Mouse (Mus musculus): ENCODE measurements at regions not wholly inside any gene's neighbourhood (a gene's known extent, or its start where the extent isn't known, plus 50 kb on each side); places are given as distances from the start of the nearest gene placed in this dataset.

DNA sequence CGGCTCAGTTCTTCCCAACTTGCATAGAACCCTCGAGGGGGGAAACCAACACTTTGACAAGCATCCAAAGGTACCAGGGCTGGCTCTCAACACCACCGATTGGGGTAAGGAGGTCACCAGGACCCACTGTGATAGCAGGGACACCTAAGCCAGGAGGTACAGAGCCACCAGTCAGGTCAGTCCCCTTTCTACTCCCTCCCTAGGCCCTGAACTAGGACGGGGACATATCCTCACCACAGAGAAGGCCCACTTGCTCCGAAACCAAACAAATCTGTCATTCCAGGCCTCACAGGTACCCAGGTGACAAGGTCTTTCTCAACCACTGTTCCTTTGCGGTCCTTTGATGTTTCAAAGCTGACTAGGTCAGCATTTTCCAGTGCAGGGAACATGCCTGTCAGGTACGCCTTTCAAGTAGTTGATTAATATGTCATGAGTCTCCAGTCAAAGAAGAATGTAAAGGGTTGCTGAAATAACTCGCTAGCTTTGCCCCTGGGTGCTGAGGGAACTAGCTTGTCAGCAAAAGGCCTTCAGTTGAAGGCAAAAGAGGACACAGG, 95.4 kb downstream of the Zfp36l1 start:
- DNase-seq, result no peak

GRCm38 (mm10) chr12:80015938-80016337, 96.9 kb downstream of the Zfp36l1 start:
- DNase-seq, result no peak

- no peak for DNase-seq
Measured at GRCm38 (mm10) chr12:80014598-80014983, 98.2 kb downstream of the Zfp36l1 start.

GRCm38 (mm10) chr12:80013904-80014597, 98.8 kb downstream of the Zfp36l1 start:
- DNase-seq, result no peak

DNA sequence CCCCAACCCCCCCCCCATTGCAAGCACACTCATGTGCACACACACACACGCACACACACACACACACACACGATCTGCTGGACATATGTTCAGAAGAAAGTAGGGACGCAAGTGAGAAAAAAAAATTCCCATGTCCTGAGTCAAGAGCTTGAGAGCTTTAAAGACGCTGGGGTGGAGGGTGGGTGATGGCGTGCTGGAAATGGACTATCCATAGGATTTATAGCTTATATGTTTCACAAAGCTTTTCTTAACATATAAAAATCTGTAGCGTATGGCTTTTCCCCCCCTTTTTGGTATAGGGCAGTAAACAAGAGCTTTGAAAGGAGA, 99.3 kb downstream of the Zfp36l1 start:
- DNase-seq, result no peak

GRCm38 (mm10) chr12:80011916-80012315, 100.9 kb downstream of the Zfp36l1 start:
- no peak for DNase-seq

DNA sequence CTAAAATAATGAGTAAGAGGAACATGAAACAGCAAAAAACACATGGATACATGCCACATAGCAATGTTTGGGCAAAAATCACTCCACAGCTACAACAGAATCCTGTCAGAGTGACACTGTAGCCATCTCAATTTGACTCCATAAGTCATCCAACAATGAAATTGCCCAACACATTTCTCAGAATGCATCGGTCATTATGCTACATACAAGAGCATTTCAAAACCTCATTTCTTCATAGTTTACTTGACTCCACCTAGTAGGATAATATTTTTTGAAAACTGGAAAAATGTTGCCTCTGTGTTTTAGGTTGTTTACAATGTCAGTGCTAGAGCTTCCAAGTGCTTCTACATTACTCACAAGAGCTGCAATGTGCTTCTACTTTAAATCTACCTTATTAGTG, 101.9 kb downstream of the Zfp36l1 start:
- DNase-seq, result no peak

- no peak for DNase-seq
Measured at GRCm38 (mm10) chr12:80010220-80010619, 102.6 kb downstream of the Zfp36l1 start.

DNA sequence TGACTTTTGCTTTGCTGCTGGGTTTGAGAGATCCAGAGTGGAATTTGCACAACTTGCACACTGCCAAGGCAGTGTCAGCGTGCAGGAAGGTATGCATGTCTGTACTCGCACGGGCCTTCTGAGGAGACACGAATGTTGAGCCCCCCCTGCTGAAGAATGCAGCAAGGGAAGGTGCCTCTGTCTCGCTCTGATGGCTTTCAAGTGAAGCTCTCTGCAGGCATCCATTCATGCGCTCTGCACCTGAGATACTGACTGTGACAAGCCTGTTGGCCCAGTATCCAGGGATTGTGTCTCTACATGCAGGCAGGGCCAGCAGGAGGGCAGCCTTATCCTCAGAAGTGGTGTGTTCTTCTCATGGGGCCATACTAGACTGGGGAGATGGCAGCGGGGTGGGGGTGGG, 105.0 kb downstream of the Zfp36l1 start:
- DNase-seq, result no peak

- DNase-seq, result no peak
Measured at GRCm38 (mm10) chr12:80005227-80005919, 107.4 kb downstream of the Zfp36l1 start.

GRCm38 (mm10) chr12:80004575-80004974, 108.2 kb downstream of the Zfp36l1 start:
- DNase-seq, result no peak

DNA sequence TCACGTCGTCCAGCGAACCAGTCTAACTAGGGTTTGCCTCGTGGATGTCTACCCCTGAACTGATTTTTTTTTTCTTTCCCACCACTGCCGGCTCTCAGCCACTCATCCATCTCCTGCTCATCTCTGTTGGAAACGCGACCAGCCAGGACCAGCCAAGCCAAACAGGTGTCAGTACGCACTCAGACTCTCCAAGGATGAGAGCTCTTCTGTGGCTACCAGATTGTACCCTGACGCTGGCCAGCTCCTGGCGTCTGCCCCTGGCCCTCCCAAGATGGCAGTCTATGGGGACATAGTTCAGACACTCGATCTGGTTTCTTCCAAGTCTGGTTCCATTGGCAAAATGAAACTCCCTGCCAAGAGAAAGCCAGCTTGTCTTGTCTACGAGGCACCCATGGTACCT, 109.3 kb downstream of the Zfp36l1 start:
- no peak for DNase-seq

DNA sequence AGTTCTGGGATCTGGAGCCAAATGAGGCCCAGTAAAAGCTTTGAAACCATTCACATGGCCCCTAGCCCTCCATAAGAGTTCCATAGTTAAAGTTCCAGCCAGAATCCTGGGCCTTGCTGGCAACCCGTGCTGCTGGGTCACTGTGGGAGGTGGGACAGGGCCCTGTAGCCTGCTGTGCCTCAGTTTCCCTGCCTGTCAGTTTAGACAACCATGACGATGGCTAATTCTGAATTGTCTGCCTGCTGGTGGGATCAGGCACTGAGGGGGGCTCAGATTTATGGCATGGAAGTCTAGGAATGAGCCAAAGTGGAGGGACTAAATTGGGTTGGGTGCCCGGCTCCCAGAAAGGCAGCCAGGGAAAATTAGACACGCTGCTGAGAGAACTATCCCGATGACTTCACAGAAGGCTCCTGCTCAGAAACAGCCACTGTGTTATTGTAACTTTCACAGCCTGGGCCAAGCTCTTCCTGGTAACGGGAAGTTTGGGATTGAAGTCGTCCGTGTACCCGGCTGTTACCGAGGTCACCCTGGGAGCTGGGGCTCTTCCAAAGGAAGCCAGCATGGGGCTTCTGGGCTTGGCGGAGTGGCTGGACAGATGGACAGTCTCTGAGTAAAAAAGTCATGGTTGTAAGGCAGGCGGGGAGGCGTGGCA, 110.2 kb downstream of the Zfp36l1 start:
- DNase-seq, result peak; percentile 36

- DNase-seq, result no peak
Measured at GRCm38 (mm10) chr12:80001794-80002193, 111.0 kb downstream of the Zfp36l1 start.

GRCm38 (mm10) chr12:79999868-80000370, 112.9 kb downstream of the Zfp36l1 start:
- DNase-seq, result no peak

DNA sequence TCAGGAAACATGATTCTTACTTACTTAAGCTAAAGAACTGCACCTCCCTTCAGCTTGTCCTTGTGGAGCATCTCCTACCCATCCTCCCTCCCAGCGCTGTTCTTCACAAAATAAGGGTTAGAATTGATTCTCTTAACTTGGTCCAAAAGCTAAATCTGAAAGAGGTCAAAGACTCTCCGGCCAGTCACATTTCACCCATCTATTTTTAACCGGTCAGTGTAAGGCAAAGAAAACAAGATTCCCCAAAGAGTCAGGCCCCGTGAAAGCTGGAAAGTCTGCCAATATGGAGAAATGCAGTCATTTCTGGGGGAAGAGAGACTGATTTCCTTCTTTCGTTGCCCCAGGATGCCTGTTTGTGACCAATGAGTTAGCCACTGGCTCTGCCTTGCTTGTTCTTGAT, 114.0 kb downstream of the Zfp36l1 start:
- no peak for DNase-seq

GRCm38 (mm10) chr12:79998339-79998738, 114.5 kb downstream of the Zfp36l1 start:
- DNase-seq, result no peak

- DNase-seq, result no peak
Measured at GRCm38 (mm10) chr12:79997201-79997600, 115.6 kb downstream of the Zfp36l1 start.

DNA sequence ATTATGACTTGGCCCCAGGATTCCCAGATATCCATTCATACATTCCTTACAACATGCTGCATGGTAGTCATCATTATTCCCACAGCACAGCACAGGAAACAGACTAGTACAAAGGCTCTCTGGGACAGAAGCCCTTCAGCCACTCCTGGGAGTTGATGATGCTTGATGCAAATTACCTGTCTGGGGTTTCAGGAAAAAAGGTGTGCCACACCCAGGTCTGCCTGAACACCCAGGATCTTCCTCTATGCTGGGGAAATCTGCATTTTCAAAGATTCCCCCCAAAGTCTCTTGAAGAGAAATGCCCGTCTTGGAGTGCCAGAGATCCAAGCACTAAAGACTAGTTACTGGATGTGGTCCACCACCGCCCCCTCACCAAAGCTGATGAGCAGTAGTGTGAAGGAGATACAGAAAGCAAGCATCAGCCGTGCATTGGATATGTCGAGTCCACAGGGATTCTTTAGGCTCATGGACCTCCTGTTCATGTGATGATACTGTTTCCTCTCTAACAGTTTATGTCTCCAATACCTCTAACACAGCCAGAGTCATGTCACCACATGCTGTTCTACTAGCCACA, 117.2 kb downstream of the Zfp36l1 start:
- DNase-seq, result no peak

- no peak for DNase-seq
Measured at GRCm38 (mm10) chr12:79993821-79994571, 118.8 kb downstream of the Zfp36l1 start.

DNA sequence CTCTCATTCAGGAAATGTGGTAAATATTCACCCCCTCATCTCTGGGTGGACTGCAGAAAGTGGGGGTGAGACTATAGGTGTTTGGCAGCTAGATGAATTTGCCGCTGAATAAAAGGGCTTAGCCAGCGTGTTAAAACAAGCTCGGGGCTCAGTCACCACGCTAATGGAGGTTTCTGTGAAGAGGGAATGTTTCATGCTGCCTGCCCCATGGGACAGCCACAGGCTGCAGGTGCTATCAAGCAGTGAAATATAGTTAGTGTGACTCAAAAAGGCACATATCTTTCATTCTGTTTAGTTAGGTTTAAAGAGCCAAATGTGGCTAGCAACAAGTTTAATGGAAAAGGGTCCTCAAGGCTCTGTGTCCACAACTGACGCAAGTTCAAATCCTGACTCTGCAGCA, 121.5 kb downstream of the Zfp36l1 start:
- DNase-seq, result no peak

DNA sequence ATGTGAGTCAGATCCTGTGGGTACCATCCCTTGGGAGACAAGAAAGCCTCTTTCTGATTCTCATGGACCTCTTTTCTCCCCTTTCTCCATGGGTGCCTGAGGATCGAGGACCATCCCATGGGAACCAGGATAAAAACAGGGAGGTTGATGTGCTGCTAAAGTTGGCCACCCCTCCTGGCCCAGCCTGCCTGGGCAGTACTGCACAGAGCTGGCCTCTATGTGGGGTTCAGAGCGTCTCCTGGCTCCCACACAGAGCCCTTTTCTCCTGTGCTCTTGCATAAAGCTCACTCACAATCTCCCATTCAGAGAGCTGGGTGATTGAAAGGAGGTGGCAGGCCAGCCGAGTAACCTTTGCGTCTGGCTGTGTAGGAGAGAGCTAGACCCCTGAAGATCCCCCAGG, 122.1 kb downstream of the Zfp36l1 start:
- DNase-seq, result peak; percentile 16

Data from cerebellum, adult 9-11 months (tissue).